Mouse (Mus musculus): ENCODE results near the gene Tff1.

- TF ChIP-seq CTCF (IDR thresholded peaks at IDR 0.05; ENCODE audit: low read depth) (no peak), EP300 (IDR thresholded peaks at IDR 0.05; ENCODE audit: low read depth) (no peak)
Measured at GRCm38 (mm10) chr17:31152966-31153499, 12.0 kb downstream of the Tff1 start.

Measured in liver, postnatal 0 days (tissue).